Mouse (Mus musculus): ENCODE results near the gene Il34. TPM values are rescaled to one million over a fixed set of nuclear protein-coding genes. Genes with fewer than 3 reads are reported as not detected.

Gene Il34
- total and polyA plus RNA-seq, 3 experiments, result 3.3 to 15.3 (median 5.3) TPM

DNA sequence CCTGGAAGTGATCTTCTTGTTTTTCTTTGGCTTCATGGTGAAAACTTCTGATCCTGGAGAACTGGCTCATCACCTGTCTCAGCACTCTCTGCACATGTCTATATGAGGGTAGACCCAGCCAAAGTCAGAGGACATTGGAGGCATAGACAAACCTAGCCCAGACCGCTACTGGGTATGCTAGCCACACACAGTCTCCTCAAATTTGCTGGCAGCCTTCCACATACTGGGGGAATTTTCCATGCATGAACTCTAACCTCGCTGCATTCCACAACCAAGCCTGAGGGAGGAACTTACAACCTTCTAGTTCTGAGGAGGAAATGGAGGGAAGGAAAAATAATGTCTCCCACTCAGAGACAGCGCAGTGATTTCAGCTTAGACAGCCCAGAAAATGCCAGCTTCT is 31.7 kb downstream of the Il34 start:
- Histone ChIP-seq H3K4me1 (ENCODE audit: control insufficient read depth, insufficient read depth, low read length) (peaks cover 2% of the 10 kb centered on the region; the same call in 1 of the 2 replicates), H3K9ac (ENCODE audit: low read depth, low read length) (no peak overlapping the region), H3K36me3 (ENCODE audit: control insufficient read depth, insufficient read depth, low read length) (no peaks in the 10 kb centered on the region), H3K27me3 (ENCODE audit: control insufficient read depth, insufficient read depth, low read length) (no peaks in the 10 kb centered on the region), H3K79me2 (replicated peaks; ENCODE audit: control insufficient read depth, insufficient read depth, low read length) (no peaks in the 10 kb centered on the region), H3K27ac (peak overlapping the region; percentile 41), H3K4me3 (no peak overlapping the region)
- intact Hi-C loops (cut with DNase I), result no loop called here
- DNase-seq, result no peak
- WGBS, result 65% methylated on average over 3 of the region's 3 CpGs
- no peak for TF ChIP-seq EP300 (IDR thresholded peaks at IDR 0.05; ENCODE audit: insufficient read depth, low read depth, low read length)
- TF ChIP-seq CTCF (IDR thresholded peaks at IDR 0.05), result no peak
- no peak for TF ChIP-seq POLR2A (IDR thresholded peaks at IDR 0.05; ENCODE audit: insufficient read depth, low read depth, low read length)

DNA sequence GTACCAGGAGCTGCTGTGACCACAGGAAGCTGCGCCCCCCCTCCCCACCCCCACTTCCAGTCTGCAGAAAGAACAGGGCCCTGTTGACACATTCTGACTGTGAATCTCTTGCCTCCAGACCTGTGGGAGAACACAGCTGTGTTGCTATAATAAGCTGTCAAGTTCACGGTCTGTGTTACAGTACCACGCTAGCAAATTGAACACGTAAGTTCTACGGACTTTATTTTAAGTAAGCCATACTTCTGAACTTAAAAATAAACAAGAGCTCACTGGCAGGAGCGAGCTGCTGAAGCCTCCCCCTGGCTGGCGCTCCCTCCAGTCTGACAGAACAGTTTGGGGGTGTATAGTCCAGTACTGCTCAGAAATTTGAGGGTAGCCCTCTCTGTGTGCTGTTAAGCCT is 33.3 kb downstream of the Il34 start:
- intact Hi-C loops (cut with DNase I), result no loop called here
- 22% methylated on average over 7 of the region's 7 CpGs for WGBS

GRCm38 (mm10) chr8:110767261-110767660 is 38.5 kb downstream of the Il34 start:
- Histone ChIP-seq H3K4me1 (ENCODE audit: control insufficient read depth, insufficient read depth, low read length) (peaks cover 1% of the 10 kb centered on the region; the same call in 1 of the 2 replicates), H3K27me3 (ENCODE audit: control insufficient read depth, insufficient read depth, low read length) (no peaks in the 10 kb centered on the region), H3K27ac (no peak overlapping the region), H3K36me3 (ENCODE audit: control insufficient read depth, insufficient read depth, low read length) (no peaks in the 10 kb centered on the region), H3K4me3 (no peak overlapping the region), H3K9ac (ENCODE audit: low read depth, low read length) (no peak overlapping the region), H3K79me2 (replicated peaks; ENCODE audit: control insufficient read depth, insufficient read depth, low read length) (no peaks in the 10 kb centered on the region)
- TF ChIP-seq CTCF (IDR thresholded peaks at IDR 0.05), result no peak
- no peak for TF ChIP-seq EP300 (IDR thresholded peaks at IDR 0.05; ENCODE audit: insufficient read depth, low read depth, low read length)
- TF ChIP-seq POLR2A (IDR thresholded peaks at IDR 0.05; ENCODE audit: insufficient read depth, low read depth, low read length), result no peak
- intact Hi-C loops (cut with DNase I), result no loop called here
- DNase-seq, result no peak
- 78% methylated on average over 6 of the region's 6 CpGs for WGBS

More for the DNA sequence above, 33.3 kb downstream of the Il34 start:
- Histone ChIP-seq H3K4me1 (ENCODE audit: control insufficient read depth, insufficient read depth, low read length) (peaks cover 2% of the 10 kb centered on the region; the same call in 1 of the 2 replicates), H3K27me3 (ENCODE audit: control insufficient read depth, insufficient read depth, low read length) (no peaks in the 10 kb centered on the region), H3K27ac (no peak overlapping the region), H3K79me2 (replicated peaks; ENCODE audit: control insufficient read depth, insufficient read depth, low read length) (no peaks in the 10 kb centered on the region), H3K36me3 (ENCODE audit: control insufficient read depth, insufficient read depth, low read length) (no peaks in the 10 kb centered on the region), H3K9ac (ENCODE audit: low read depth, low read length) (no peak overlapping the region), H3K4me3 (no peak overlapping the region)
- DNase-seq, result no peak
- no peak for TF ChIP-seq CTCF (IDR thresholded peaks at IDR 0.05)
- no peak for TF ChIP-seq POLR2A (IDR thresholded peaks at IDR 0.05; ENCODE audit: insufficient read depth, low read depth, low read length)
- no peak for TF ChIP-seq EP300 (IDR thresholded peaks at IDR 0.05; ENCODE audit: insufficient read depth, low read depth, low read length)

GRCm38 (mm10) chr8:110764671-110765070 is 41.1 kb downstream of the Il34 start:
- intact Hi-C loops (cut with DNase I), result no loop called here
- H3K27me3 ChIP-seq (ENCODE audit: control insufficient read depth, insufficient read depth, low read length), result no peaks in the 10 kb centered on the region
- H3K9ac ChIP-seq (ENCODE audit: low read depth, low read length), result no peak overlapping the region
- no peak for DNase-seq
- 88% methylated on average over 3 of the region's 3 CpGs for WGBS
- H3K27ac ChIP-seq, result no peak overlapping the region
- peaks cover 4% of the 10 kb centered on the region for H3K4me1 ChIP-seq (ENCODE audit: control insufficient read depth, insufficient read depth, low read length)
- no peaks in the 10 kb centered on the region for H3K79me2 ChIP-seq (replicated peaks; ENCODE audit: control insufficient read depth, insufficient read depth, low read length)
- H3K36me3 ChIP-seq (ENCODE audit: control insufficient read depth, insufficient read depth, low read length), result no peaks in the 10 kb centered on the region
- H3K4me3 ChIP-seq, result no peak overlapping the region
- TF ChIP-seq POLR2A (IDR thresholded peaks at IDR 0.05; ENCODE audit: insufficient read depth, low read depth, low read length) (no peak), EP300 (IDR thresholded peaks at IDR 0.05; ENCODE audit: insufficient read depth, low read depth, low read length) (no peak), CTCF (IDR thresholded peaks at IDR 0.05) (no peak)

DNA sequence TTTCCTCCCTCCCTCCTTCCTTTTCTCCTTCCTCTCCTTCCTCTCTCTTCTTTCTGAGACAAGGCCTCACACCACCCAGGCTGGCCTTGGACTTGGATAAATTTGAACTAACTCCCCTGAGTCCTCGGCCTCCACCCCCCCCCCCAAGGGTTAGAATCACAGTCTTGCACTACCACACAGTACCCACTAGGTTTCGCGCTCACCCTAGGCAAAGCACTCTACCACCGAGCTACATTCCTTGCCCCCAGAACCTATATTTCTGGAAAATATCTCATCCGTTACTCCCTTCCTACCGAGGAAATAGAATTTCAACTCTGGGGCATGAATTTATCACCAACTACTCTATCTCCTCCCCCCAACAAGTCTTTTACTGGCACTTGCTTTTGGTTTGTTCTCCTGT is 43.7 kb downstream of the Il34 start:
- intact Hi-C loops (cut with DNase I), result no loop called here
- TF ChIP-seq EP300 (IDR thresholded peaks at IDR 0.05; ENCODE audit: insufficient read depth, low read depth, low read length), result no peak
- peak; percentile 51 for TF ChIP-seq CTCF (IDR thresholded peaks at IDR 0.05)
- TF ChIP-seq POLR2A (IDR thresholded peaks at IDR 0.05; ENCODE audit: insufficient read depth, low read depth, low read length), result no peak

GRCm38 (mm10) chr8:110761185-110761584 is 44.5 kb downstream of the Il34 start:
- Histone ChIP-seq H3K4me1 (ENCODE audit: control insufficient read depth, insufficient read depth, low read length) (peaks cover 4% of the 10 kb centered on the region), H3K79me2 (replicated peaks; ENCODE audit: control insufficient read depth, insufficient read depth, low read length) (no peaks in the 10 kb centered on the region), H3K4me3 (no peak overlapping the region), H3K27me3 (ENCODE audit: control insufficient read depth, insufficient read depth, low read length) (no peaks in the 10 kb centered on the region), H3K9ac (ENCODE audit: low read depth, low read length) (no peak overlapping the region), H3K27ac (peak overlapping the region; percentile 56), H3K36me3 (ENCODE audit: control insufficient read depth, insufficient read depth, low read length) (no peaks in the 10 kb centered on the region)
- intact Hi-C loops (cut with DNase I), result no loop called here
- DNase-seq, result peak; percentile 74 to 76
- TF ChIP-seq POLR2A (IDR thresholded peaks at IDR 0.05; ENCODE audit: insufficient read depth, low read depth, low read length) (no peak), EP300 (IDR thresholded peaks at IDR 0.05; ENCODE audit: insufficient read depth, low read depth, low read length) (0 out of 2 replicates have a peak, but pooled peaks have one; percentile 22)
- 34% methylated on average over 5 of the region's 5 CpGs for WGBS

More for the DNA sequence above, 43.7 kb downstream of the Il34 start:
- Histone ChIP-seq H3K27me3 (ENCODE audit: control insufficient read depth, insufficient read depth, low read length) (no peaks in the 10 kb centered on the region), H3K4me3 (no peak overlapping the region), H3K79me2 (replicated peaks; ENCODE audit: control insufficient read depth, insufficient read depth, low read length) (no peaks in the 10 kb centered on the region), H3K27ac (no peak overlapping the region), H3K9ac (ENCODE audit: low read depth, low read length) (no peak overlapping the region), H3K4me1 (ENCODE audit: control insufficient read depth, insufficient read depth, low read length) (peaks cover 4% of the 10 kb centered on the region), H3K36me3 (ENCODE audit: control insufficient read depth, insufficient read depth, low read length) (no peaks in the 10 kb centered on the region)
- WGBS, result 40% methylated on average over 6 of the region's 6 CpGs
- no peak for DNase-seq

Measured in heart, adult 2 months (tissue).